Mouse (Mus musculus): ENCODE results near the gene Mllt10. TPM values are rescaled to one million over a fixed set of nuclear protein-coding genes. Genes with fewer than 3 reads are reported as not detected.

Gene Mllt10
- polyA plus RNA-seq, 1 experiment from 2014 or later: 36.4 TPM

DNA sequence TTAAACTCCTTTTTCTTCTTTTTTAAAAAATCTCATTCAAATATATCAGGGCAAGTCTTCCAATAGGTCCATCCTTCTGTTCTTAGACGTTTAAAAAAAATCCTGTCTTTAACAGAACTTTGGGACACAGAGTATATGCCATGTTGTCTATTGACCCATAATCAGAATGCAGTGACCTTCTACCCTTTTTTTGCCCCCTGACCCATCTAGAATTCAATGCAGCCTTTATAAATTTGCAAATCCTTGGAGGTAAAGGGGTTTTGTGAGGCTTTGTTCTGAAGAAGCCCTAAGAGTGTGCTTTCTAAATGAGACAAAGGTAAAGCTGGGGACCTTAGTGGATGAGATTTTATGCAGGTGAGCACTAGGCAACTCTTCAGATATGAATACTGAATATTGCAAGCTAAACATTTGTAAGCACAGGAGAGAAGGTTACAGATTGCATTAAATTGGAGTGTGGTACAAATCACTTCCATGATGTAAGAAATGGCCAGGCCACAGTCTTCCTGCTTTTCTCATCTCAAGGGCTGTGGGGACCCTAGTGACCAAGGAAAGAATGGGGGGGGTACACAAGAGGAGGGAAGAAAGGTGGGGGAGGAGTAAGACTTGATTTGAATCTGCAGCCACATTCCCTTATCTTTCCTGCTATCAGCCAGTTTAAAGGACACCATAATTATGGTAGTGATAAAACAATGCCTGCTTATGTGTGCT is 1.6 kb upstream of the Mllt10 start:
- no peak overlapping the region; the same call in 1 of the 2 replicates for H3K9ac ChIP-seq (ENCODE audit: low read depth, low read length)
- H3K27me3 ChIP-seq (ENCODE audit: control insufficient read depth, insufficient read depth, low read length): no peaks in the 10 kb centered on the region
- no peaks in the 10 kb centered on the region for H3K9me3 ChIP-seq (replicated peaks; ENCODE audit: control insufficient read depth, low read length)
- H3K4me1 ChIP-seq (ENCODE audit: control insufficient read depth, insufficient read depth, low read length): peaks cover 10% of the 10 kb centered on the region
- peak overlapping the region; percentile 100; the same call in 1 of the 2 replicates for H3K27ac ChIP-seq (ENCODE audit: low read depth, low read length)
- H3K4me3 ChIP-seq (ENCODE audit: low read depth, low read length): no peak overlapping the region
- no peak overlapping the region for H3K4me2 ChIP-seq
- WGBS (ENCODE audit: insufficient replicate concordance): 49% methylated on average over 1 of the region's 1 CpGs
- no peaks in the 10 kb centered on the region for H3K36me3 ChIP-seq (ENCODE audit: control insufficient read depth, insufficient read depth, low read length)
- no peak for ATAC-seq (replicated peaks; ENCODE audit: insufficient number of reproducible peaks, low FRiP score, low TSS enrichment)

GRCm38 (mm10) chr2:18053951-18054530 is 996 bp upstream of the Mllt10 start:
- Histone ChIP-seq H3K27ac (ENCODE audit: low read depth, low read length) (peak overlapping the region; percentile 100), H3K9me3 (replicated peaks; ENCODE audit: control insufficient read depth, low read length) (no peaks in the 10 kb centered on the region), H3K4me2 (peak overlapping the region; percentile 99; the same call in 1 of the 2 replicates), H3K4me3 (ENCODE audit: low read depth, low read length) (no peak overlapping the region), H3K9ac (ENCODE audit: low read depth, low read length) (0 out of 2 replicates have a peak overlapping the region, but pooled peaks have one; percentile 1), H3K27me3 (ENCODE audit: control insufficient read depth, insufficient read depth, low read length) (no peaks in the 10 kb centered on the region), H3K36me3 (ENCODE audit: control insufficient read depth, insufficient read depth, low read length) (no peaks in the 10 kb centered on the region), H3K4me1 (ENCODE audit: control insufficient read depth, insufficient read depth, low read length) (peaks cover 12% of the 10 kb centered on the region)
- no peak for ATAC-seq (replicated peaks; ENCODE audit: insufficient number of reproducible peaks, low FRiP score, low TSS enrichment)
- WGBS (ENCODE audit: insufficient replicate concordance): 24% methylated on average over 2 of the region's 2 CpGs

DNA sequence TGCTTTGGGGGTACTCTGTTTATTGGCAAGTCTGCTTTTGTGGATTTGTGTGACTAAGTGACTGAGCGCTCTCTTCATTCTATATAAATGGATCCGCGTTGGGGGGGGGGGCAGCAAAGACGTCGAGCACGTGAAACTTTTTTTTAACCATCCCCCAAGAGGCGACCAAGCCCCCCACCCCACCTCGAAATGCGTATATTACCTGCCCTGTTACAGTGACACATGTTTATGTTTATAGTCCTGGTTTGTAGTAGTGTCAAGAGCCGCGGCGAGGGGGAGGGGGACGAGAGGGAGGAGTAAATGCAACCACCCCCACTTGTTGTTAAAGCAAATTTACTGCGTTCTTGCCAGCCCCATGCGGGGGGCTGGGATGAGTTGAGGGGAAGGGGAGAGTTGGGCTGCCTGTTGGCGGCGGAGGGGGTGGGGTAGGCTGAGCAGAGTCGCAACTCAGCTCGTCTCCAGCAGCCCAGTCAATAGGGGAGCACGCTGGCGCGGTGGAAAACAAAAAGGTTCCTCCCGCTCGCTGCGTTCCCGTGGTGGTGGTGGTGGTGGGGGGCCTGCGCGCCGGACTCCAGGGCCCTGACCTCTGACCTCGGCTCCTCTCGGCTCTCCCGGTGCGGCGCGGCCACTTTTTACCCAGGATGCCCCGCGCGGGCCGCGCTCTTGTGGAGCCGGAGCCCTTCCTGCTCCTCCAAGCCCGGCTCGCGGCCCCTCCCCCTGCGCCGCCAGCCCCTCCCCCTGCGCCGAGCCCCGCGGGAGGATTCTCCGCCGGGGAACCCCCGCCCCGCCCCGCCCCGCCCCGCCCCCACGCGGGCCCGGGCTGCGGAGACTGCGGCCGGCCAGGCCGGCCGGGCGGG is 1.1 kb downstream of the Mllt10 start:
- H3K9me3 ChIP-seq (replicated peaks; ENCODE audit: control insufficient read depth, low read length): no peaks in the 10 kb centered on the region
- H3K27ac ChIP-seq (ENCODE audit: low read depth, low read length): peak overlapping the region; percentile 100
- WGBS (ENCODE audit: insufficient replicate concordance): under 1% methylated on average over 37 of the region's 66 CpGs
- H3K36me3 ChIP-seq (ENCODE audit: control insufficient read depth, insufficient read depth, low read length): no peaks in the 10 kb centered on the region
- peak overlapping the region; percentile 62 for H3K4me3 ChIP-seq (ENCODE audit: low read depth, low read length)
- peak overlapping the region; percentile 99 for H3K4me2 ChIP-seq
- no peaks in the 10 kb centered on the region for H3K27me3 ChIP-seq (ENCODE audit: control insufficient read depth, insufficient read depth, low read length)
- ATAC-seq (replicated peaks; ENCODE audit: insufficient number of reproducible peaks, low FRiP score, low TSS enrichment): peak; percentile 72
- peak overlapping the region; percentile 99 for H3K9ac ChIP-seq (ENCODE audit: low read depth, low read length)
- H3K4me1 ChIP-seq (ENCODE audit: control insufficient read depth, insufficient read depth, low read length): peaks cover 11% of the 10 kb centered on the region

DNA sequence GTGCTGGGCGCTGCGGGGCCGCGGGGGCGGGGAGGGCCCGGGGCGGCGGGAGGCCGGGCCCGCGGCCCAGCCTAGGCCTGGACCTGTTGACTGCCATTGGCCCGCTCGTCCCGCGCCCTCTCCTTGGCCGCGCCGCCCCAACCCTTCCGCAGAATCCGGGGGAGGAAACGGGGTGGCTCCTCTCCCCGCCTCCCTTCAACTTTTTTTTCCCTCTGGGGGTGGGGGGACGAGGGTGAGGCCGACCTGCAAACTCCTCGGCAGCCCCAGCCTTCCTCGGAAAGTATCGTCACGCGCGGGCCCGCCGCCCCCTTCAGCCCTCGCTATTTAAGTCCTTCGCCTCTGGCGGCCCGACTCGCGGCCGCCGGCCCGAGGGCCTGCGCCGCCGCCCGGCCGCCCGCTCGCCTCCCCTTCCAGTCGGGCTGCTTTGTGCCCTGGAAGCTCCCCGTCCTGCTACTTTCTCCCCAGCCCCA is 1.8 kb downstream of the Mllt10 start:
- Histone ChIP-seq H3K9me3 (replicated peaks; ENCODE audit: control insufficient read depth, low read length) (no peaks in the 10 kb centered on the region), H3K4me3 (ENCODE audit: low read depth, low read length) (peak overlapping the region; percentile 62), H3K27me3 (ENCODE audit: control insufficient read depth, insufficient read depth, low read length) (no peaks in the 10 kb centered on the region), H3K4me1 (ENCODE audit: control insufficient read depth, insufficient read depth, low read length) (peaks cover 11% of the 10 kb centered on the region), H3K4me2 (peak overlapping the region; percentile 99), H3K27ac (ENCODE audit: low read depth, low read length) (peak overlapping the region; percentile 100), H3K36me3 (ENCODE audit: control insufficient read depth, insufficient read depth, low read length) (no peaks in the 10 kb centered on the region), H3K9ac (ENCODE audit: low read depth, low read length) (peak overlapping the region; percentile 99)
- WGBS (ENCODE audit: insufficient replicate concordance): under 1% methylated on average over 36 of the region's 50 CpGs
- ATAC-seq (replicated peaks; ENCODE audit: insufficient number of reproducible peaks, low FRiP score, low TSS enrichment): peak; percentile 97

DNA sequence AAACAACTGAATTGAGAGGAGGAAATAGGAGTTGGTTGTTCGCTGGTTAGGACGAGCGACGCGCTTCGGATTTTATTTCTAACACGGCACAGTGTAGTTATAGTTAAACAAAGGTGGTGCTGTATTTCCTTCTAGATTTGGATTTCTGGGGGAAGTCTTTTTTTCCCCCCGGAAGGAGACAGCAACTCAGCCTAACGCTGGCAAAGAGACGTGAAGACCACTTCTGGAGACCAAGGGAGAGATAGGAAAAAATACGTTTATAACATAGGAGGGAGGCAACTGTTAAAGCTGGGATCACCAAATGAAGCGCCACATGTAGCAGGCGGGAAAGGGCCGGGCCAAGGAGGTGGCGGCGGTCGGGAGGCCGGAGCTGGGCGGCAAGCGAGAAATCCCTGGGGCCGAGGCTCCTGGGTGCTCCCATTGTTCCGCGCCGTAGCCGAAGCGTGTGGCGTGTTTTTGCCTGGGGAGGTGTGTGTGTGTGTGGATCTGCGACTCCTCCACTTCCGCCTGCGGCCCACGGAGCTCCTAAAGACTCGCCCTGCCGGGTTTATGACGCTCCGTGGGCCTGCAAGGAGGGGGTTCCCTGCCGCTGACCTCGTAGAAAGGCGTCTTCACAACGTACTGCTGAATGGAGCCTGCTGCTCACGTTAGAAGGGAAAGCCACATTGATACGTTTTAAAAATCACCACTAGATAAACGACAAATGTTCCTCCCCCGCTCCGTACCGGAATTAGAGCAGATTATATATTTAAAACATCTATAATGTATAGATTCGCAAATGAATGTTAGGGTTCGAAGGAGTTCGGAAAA is 2.5 kb downstream of the Mllt10 start:
- whole genome bisulfite sequencing (ENCODE audit: insufficient replicate concordance): 1% methylated on average over 48 of the region's 48 CpGs
- Histone ChIP-seq H3K36me3 (ENCODE audit: control insufficient read depth, insufficient read depth, low read length) (no peaks in the 10 kb centered on the region), H3K4me3 (ENCODE audit: low read depth, low read length) (peak overlapping the region; percentile 62), H3K27me3 (ENCODE audit: control insufficient read depth, insufficient read depth, low read length) (no peaks in the 10 kb centered on the region), H3K27ac (ENCODE audit: low read depth, low read length) (peak overlapping the region; percentile 100), H3K4me2 (peak overlapping the region; percentile 99), H3K9ac (ENCODE audit: low read depth, low read length) (peak overlapping the region; percentile 99), H3K9me3 (replicated peaks; ENCODE audit: control insufficient read depth, low read length) (no peaks in the 10 kb centered on the region), H3K4me1 (ENCODE audit: control insufficient read depth, insufficient read depth, low read length) (peaks cover 11% of the 10 kb centered on the region)
- no peak for ATAC-seq (replicated peaks; ENCODE audit: insufficient number of reproducible peaks, low FRiP score, low TSS enrichment)

GRCm38 (mm10) chr2:18058146-18058708 is 3.2 kb downstream of the Mllt10 start:
- H3K9me3 ChIP-seq (replicated peaks; ENCODE audit: control insufficient read depth, low read length): no peaks in the 10 kb centered on the region
- H3K4me1 ChIP-seq (ENCODE audit: control insufficient read depth, insufficient read depth, low read length): peaks cover 11% of the 10 kb centered on the region
- WGBS (ENCODE audit: insufficient replicate concordance): 22% methylated on average over 9 of the region's 9 CpGs
- no peaks in the 10 kb centered on the region for H3K36me3 ChIP-seq (ENCODE audit: control insufficient read depth, insufficient read depth, low read length)
- peak overlapping the region; percentile 99 for H3K9ac ChIP-seq (ENCODE audit: low read depth, low read length)
- peak overlapping the region; percentile 62 for H3K4me3 ChIP-seq (ENCODE audit: low read depth, low read length)
- peak overlapping the region; percentile 99 for H3K4me2 ChIP-seq
- H3K27ac ChIP-seq (ENCODE audit: low read depth, low read length): peak overlapping the region; percentile 100
- ATAC-seq (replicated peaks; ENCODE audit: insufficient number of reproducible peaks, low FRiP score, low TSS enrichment): no peak
- H3K27me3 ChIP-seq (ENCODE audit: control insufficient read depth, insufficient read depth, low read length): no peaks in the 10 kb centered on the region

DNA sequence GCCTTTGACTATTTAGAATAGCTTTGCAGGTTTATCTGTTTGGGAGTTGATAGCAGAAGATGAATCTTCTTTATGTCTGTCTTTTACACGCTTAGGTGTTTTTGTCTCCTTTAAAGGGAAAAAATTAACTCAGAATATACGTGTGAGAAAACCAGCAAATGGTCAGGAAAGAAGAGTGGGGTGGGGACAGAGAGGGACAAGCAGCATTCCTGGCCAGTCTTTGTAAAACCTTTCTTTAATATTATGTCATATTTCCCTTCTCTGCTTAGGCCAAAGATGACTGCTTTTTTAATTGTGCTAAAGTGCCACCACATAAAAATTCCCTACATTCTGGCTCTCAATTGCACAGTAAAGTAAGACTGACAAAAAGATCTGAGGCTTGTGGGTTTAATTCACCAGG is 4.0 kb downstream of the Mllt10 start:
- H3K27ac ChIP-seq (ENCODE audit: low read depth, low read length): peak overlapping the region; percentile 22; the same call in 1 of the 2 replicates
- WGBS (ENCODE audit: insufficient replicate concordance): 12% methylated on average over 2 of the region's 2 CpGs
- H3K9me3 ChIP-seq (replicated peaks; ENCODE audit: control insufficient read depth, low read length): no peaks in the 10 kb centered on the region
- H3K4me2 ChIP-seq: peak overlapping the region; percentile 99
- 0 out of 2 replicates have a peak overlapping the region, but pooled peaks have one; percentile 10 for H3K4me3 ChIP-seq (ENCODE audit: low read depth, low read length)
- ATAC-seq (replicated peaks; ENCODE audit: insufficient number of reproducible peaks, low FRiP score, low TSS enrichment): no peak
- H3K9ac ChIP-seq (ENCODE audit: low read depth, low read length): peak overlapping the region; percentile 58; the same call in 1 of the 2 replicates
- no peaks in the 10 kb centered on the region for H3K36me3 ChIP-seq (ENCODE audit: control insufficient read depth, insufficient read depth, low read length)
- H3K4me1 ChIP-seq (ENCODE audit: control insufficient read depth, insufficient read depth, low read length): peaks cover 6% of the 10 kb centered on the region
- H3K27me3 ChIP-seq (ENCODE audit: control insufficient read depth, insufficient read depth, low read length): no peaks in the 10 kb centered on the region

All from heart, embryonic 11.5 days (tissue).